ENCODE assay signal across 21 mouse cellular contexts in genomic region chr16:91331153-91331552, GRCm38 (mm10). TPM values are rescaled to one million over a fixed set of nuclear protein-coding genes. Genes with fewer than 3 reads are reported as not detected.
DNase-seq lines count a peak whose midpoint lies in the region.
"Had no signal": no experiment of that assay in that cellular context is flagged by ENCODE, and none has a peak within 500 bp of the region (broad histone marks: within the 10 kb centered on the region; RNA-seq: fewer than 3 reads in every experiment).

No protein-coding gene starts in this region.

- H3K9me3 ChIP-seq in forebrain, embryonic 10.5 days, result no peaks in the 10 kb centered on the region
- H3K9me3 ChIP-seq: heart, embryonic 10.5 days; kidney, embryonic 15.5 days had no signal

- WGBS in forebrain, embryonic 10.5 days, result 46% methylated on average over 5 of the region's 5 CpGs

- no peaks in the 10 kb centered on the region for H3K36me3 ChIP-seq in forebrain, embryonic 10.5 days (replicated peaks)
- H3K36me3 ChIP-seq: heart, embryonic 10.5 days; kidney, embryonic 15.5 days had no signal

- no peak overlapping the region for H3K27ac ChIP-seq in forebrain, embryonic 10.5 days
- H3K27ac ChIP-seq: heart, embryonic 10.5 days; hindbrain, postnatal 0 days; kidney, embryonic 15.5 days; layer of hippocampus, adult 2 months; left cerebral cortex, adult 2 months; macrophage had no signal

- H3K4me1 ChIP-seq in forebrain, embryonic 10.5 days, result peaks cover 39% of the 10 kb centered on the region
- H3K4me1 ChIP-seq: heart, embryonic 10.5 days; kidney, embryonic 15.5 days had no signal

- DNase-seq in adrenal gland, postnatal 10 days, result peak; percentile 41
- no peak for DNase-seq in adrenal gland, postnatal 36 days
- peak; percentile 39 for DNase-seq in 3T3-L1 (ENCODE audit: low read depth, low spot score)
- DNase-seq in adipocyte (ENCODE audit: low spot score), result peak; percentile 24
- DNase-seq in hindlimb bud, embryonic 11.5 days (ENCODE audit: extremely low spot score, low read depth, low spot score), result peak; percentile 26
- DNase-seq in urinary bladder, postnatal 4 days (ENCODE audit: low spot score in 2 of 2), result no peak
- DNase-seq in forebrain, embryonic 10.5 days (ENCODE audit: extremely low spot score, low spot score), result no peak
- DNase-seq in frontal cortex, postnatal 14 days (ENCODE audit: low spot score in 2 of 2), result no peak
- DNase-seq: cerebellum, postnatal 25 days; forebrain, postnatal 0 days; gastrocnemius, postnatal 10 days; heart, postnatal 36 days; liver; lung, adult 2 months; retina, postnatal 1 day had no signal

- H3K27me3 ChIP-seq in forebrain, embryonic 10.5 days (ENCODE audit: poor library complexity, severe bottlenecking), result peaks cover 65% of the 10 kb centered on the region

- no peak overlapping the region for H3K4me3 ChIP-seq in forebrain, embryonic 10.5 days
- H3K4me3 ChIP-seq: heart, embryonic 10.5 days; kidney, embryonic 15.5 days; layer of hippocampus, adult 2 months; left cerebral cortex, adult 2 months had no signal

RNA-seq across cellular contexts. Expression of gene Ifnar2, which starts 41.4 kb away (rescaled TPM):
- total RNA-seq in adrenal gland, postnatal 10 days (2021), result 10 to 100 TPM; 78.4 TPM
- 100 to 1,000 TPM; 101 to 120 TPM for total RNA-seq in adrenal gland, postnatal 36 days (2021)
- polyA plus RNA-seq in forebrain, embryonic 10.5 days (2016; fragmentation: Nextera tagmentation; extraction: Ambion mirVana), result 28.6 and 29.0 TPM in 2 replicates

Comparison
In these comparisons a context has a peak if more than half of its experiments do, and no peak if none do; other contexts are left out.
1. DNase-seq: peak in adrenal gland, postnatal 10 days (single experiment), 3T3-L1 (single experiment), adipocyte (single experiment) and hindlimb bud, embryonic 11.5 days (single experiment); none in adrenal gland, postnatal 36 days (0 of 2), urinary bladder, postnatal 4 days (0 of 2), forebrain, embryonic 10.5 days (single experiment) and frontal cortex, postnatal 14 days (0 of 2).